Mouse (Mus musculus) olfactory bulb, adult 2 months (tissue): ENCODE results near the gene Anks1b. TPM values are rescaled to one million over a fixed set of nuclear protein-coding genes. Genes with fewer than 3 reads are reported as not detected.

Source experiments
- H3K27ac ChIP-seq: fragments of 200-500 bp; 2 replicates; pipeline ENCODE4 v1.5.1; 2012; ENCODE audit warnings: low read depth, low read length; ENCODE audit not compliant: insufficient read depth
- H3K4me1 ChIP-seq: fragments of 200-500 bp; 2 replicates; pipeline ENCODE4 v1.6.1; 2012; ENCODE audit warnings: low read length; ENCODE audit not compliant: control insufficient read depth, insufficient read depth
- H3K4me3 ChIP-seq: fragments of 200-500 bp; 2 replicates; pipeline ENCODE4 v1.5.1; 2012; ENCODE audit warnings: mild to moderate bottlenecking, low read depth, low read length, moderate library complexity; ENCODE audit not compliant: insufficient read depth
- CTCF ChIP-seq: fragments of 200-500 bp; IDR thresholded peaks from 2 replicates; pipeline ENCODE4 v1.5.1; 2012; ENCODE audit warnings: low read depth, mild to moderate bottlenecking, low read length, moderate library complexity; ENCODE audit not compliant: insufficient read depth
- POLR2A ChIP-seq: fragments of 200-500 bp; IDR thresholded peaks from 2 replicates; pipeline ENCODE4 v1.6.1; 2012; ENCODE audit warnings: mild to moderate bottlenecking, low read depth, low read length, moderate library complexity; ENCODE audit not compliant: insufficient read depth
- WGBS: fragments of 180-500 bp; shearing (Covaris S2); methylation state at CpG from one replicate; pipeline ENCODE4 v1.1.7; 2018; 5-methylcytosine and 5-hydroxymethylcytosine counted together
- polyA plus RNA-seq: library from polyadenylated mRNA; stranded (reverse); fragments of >200 nt; gene quantifications from 2 replicates; pipeline ENCODE4 v1.2.4, GENCODE M21; 2012; ENCODE audit warnings: low replicate concordance; ENCODE audit not compliant: missing spikeins, insufficient read depth, insufficient read length

Gene Anks1b
- polyA plus RNA-seq, 1 experiment = not detected

DNA sequence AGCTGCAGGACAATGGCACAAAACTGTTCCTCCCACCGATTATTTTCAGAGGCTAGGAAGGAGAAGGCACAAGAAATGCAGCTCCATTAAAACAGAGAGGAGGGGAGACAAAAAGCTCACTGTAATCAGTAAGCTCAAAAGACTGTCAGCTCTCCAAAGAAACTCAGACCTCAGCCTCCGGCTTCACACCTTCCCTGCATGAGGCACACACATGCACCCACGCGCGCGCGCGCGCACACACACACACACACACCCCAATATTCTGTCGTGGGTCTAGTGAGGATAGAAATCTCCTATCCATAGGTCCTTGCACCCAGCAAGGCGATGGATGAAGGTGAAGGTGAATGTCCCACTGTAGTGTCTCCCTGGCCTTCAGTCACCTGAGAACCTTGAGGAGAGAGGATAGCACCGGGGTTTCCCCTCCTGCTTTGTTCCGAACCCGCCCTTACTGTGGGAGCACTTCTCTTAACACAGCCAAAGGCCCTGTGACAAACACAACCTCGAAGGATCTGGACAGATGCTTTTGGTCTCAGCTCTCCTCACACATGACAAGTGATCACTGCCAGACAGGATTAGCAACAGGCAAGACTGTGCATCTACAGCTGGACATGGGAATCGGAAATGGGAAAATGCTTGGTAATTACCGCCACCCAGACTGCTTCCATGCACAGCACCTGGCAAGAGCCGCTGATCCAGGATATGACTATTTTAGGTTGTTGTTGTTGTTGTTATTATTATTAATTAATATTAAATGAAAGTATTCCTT, 1074.5 kb downstream of the Anks1b start:
- no peak overlapping the region for H3K27ac ChIP-seq
- 83% methylated on average over 18 of the region's 18 CpGs for WGBS
- TF ChIP-seq CTCF (no peak), POLR2A (no peak)
- H3K4me1 ChIP-seq = peaks cover 4% of the 10 kb centered on the region
- H3K4me3 ChIP-seq = no peak overlapping the region

- no peak for TF ChIP-seq POLR2A
- no peak for TF ChIP-seq CTCF
- Histone ChIP-seq H3K4me3 (no peak overlapping the region), H3K4me1 (no peaks in the 10 kb centered on the region), H3K27ac (no peak overlapping the region)
- WGBS = 86% methylated on average over 15 of the region's 15 CpGs
Observed at GRCm38 (mm10) chr10:90953103-90953709, 1079.9 kb downstream of the Anks1b start.

DNA sequence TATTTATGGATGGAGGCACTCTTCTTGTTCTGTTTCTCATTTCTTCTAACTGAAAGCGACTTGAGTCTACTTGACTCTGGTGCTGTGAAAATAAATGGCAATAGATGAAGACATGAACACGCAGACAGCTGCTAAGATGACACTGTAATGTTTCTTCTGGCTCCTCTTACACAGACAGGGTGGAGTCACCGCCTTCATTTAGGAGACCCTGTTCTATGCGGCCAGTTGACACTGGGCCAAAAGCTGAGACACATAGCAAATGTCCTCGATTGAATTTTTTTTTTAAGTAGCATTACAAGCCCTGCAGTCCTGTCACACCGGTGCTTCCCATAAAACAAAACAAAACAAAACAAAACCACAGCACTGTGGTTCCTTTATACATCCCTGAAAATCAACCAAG, 1080.5 kb downstream of the Anks1b start:
- TF ChIP-seq CTCF (no peak), POLR2A (no peak)
- H3K4me3 ChIP-seq = no peak overlapping the region
- no peak overlapping the region for H3K27ac ChIP-seq
- H3K4me1 ChIP-seq = no peaks in the 10 kb centered on the region
- 58% methylated on average over 6 of the region's 6 CpGs for WGBS

GRCm38 (mm10) chr10:90960374-90960773, 1087.1 kb downstream of the Anks1b start:
- WGBS = 57% methylated on average over 7 of the region's 7 CpGs
- Histone ChIP-seq H3K4me3 (no peak overlapping the region), H3K27ac (no peak overlapping the region), H3K4me1 (peaks cover 20% of the 10 kb centered on the region)
- TF ChIP-seq POLR2A (no peak), CTCF (no peak)

GRCm38 (mm10) chr10:90964511-90964910, 1091.2 kb downstream of the Anks1b start:
- H3K27ac ChIP-seq = peak overlapping the region; percentile 99
- peaks cover 58% of the 10 kb centered on the region for H3K4me1 ChIP-seq
- WGBS = 15% methylated on average over 9 of the region's 9 CpGs
- TF ChIP-seq CTCF = no peak
- TF ChIP-seq POLR2A = no peak
- no peak overlapping the region for H3K4me3 ChIP-seq

- Histone ChIP-seq H3K4me3 (no peak overlapping the region), H3K27ac (peak overlapping the region; percentile 99), H3K4me1 (peaks cover 66% of the 10 kb centered on the region)
- TF ChIP-seq POLR2A = no peak
- 30% methylated on average over 14 of the region's 14 CpGs for WGBS
Observed at GRCm38 (mm10) chr10:90965671-90966315, 1092.5 kb downstream of the Anks1b start.

DNA sequence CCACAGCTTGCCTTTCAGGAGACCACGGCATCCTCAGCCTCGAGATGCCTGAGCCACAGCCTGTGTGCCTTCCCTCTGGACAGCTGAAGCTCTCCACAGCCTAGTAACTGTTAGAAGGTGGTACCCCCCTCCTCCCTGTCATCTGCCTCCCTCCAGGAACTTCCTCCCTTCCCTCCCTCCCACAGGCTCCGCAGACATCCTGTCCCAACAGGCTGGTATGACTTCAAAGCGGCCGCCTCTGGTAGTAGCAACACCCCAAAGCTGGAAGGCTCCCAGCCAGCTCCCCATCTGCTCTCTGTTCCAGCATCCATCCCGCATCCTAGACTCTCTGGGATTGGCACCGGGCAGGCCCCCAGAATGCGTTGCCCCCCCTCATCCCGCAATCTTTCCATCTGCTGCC, 1093.5 kb downstream of the Anks1b start:
- Histone ChIP-seq H3K4me1 (peaks cover 66% of the 10 kb centered on the region), H3K27ac (peak overlapping the region; percentile 97), H3K4me3 (no peak overlapping the region)
- no peak for TF ChIP-seq POLR2A
- TF ChIP-seq CTCF = no peak
- 19% methylated on average over 9 of the region's 9 CpGs for WGBS

DNA sequence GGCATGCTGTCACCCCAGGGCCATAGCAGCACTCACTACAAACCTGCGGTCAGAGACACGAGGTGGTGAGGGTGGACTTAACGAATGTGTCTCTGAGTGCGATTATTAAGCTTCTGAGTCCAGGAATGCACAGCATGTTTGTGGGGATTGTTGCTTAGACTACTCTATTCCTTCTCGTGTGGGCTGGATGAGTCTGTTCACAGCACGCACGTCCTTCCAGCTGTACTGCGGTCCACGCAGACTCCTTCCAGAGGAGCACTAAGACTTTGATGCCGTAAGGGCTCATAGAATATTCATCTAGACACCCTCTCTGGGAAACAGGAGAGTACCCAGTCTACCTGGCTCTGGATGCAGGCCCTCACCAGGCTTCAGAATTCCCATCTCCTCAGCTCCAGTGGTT, 1094.9 kb downstream of the Anks1b start:
- 62% methylated on average over 10 of the region's 10 CpGs for WGBS
- peaks cover 62% of the 10 kb centered on the region for H3K4me1 ChIP-seq
- H3K4me3 ChIP-seq = no peak overlapping the region
- no peak for TF ChIP-seq POLR2A
- TF ChIP-seq CTCF = no peak
- peak overlapping the region; percentile 97 for H3K27ac ChIP-seq

DNA sequence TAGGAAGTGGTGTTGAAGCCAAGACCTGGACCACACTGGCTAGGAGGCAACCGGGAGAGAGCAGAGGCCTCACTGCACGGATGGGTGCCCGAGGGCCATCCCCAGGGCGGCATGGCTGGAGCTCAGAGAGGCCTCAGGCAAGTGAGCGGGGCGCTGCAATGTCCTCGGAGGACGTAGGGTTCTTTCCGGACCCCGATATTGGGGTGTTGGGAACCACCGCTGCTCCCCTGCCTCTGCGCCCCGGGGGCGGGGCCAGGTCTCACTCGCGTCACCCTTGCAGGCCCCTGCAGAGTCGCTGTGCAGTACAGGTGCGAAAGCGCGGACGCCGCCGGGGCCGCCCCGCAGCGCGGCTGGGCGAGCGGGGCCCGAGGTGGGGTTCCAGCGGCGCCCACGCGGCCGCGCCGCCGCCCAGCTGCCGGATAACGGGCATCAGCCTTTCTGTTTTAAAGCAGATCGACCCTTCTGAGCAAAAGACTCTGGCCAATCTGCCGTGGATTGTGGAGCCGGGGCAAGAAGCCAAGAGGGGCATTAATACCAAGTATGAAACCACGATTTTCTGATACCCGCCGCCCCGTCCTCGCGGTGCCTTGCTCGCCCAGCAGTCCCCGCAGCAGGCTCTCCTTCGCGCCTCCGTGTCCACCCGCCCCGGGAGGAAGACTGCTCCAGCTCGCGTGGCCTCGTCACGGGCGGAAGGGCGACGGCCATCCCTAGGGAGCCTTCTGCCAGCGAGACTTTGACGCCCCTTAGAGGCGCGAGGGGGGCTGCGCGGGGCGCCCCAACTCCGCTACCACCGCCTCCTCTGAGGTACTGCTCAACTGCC, 1096.3 kb downstream of the Anks1b start:
- 17% methylated on average over 72 of the region's 72 CpGs for WGBS
- H3K4me3 ChIP-seq = peak overlapping the region; percentile 29
- TF ChIP-seq POLR2A (no peak), CTCF (no peak)
- peak overlapping the region; percentile 97 for H3K27ac ChIP-seq
- H3K4me1 ChIP-seq = peaks cover 58% of the 10 kb centered on the region
